Mouse (Mus musculus) erythroid progenitor cell, adult 5-6 weeks (primary cell): Measurements from ENCODE around the gene Adam11. TPM values are rescaled to one million over a fixed set of nuclear protein-coding genes. Genes with fewer than 3 reads are reported as not detected.
"Not testable (repeated sequence)": the region's sequence is repeated elsewhere in the genome, so short reads cannot be mapped to it uniquely, and the experiment has no call there.

ENCODE experiments used
- ATAC-seq: replicated peaks from 2 replicates; pipeline ENCODE4 v1.8.0; 2016; ENCODE audit warnings: moderate number of reproducible peaks, mild to moderate bottlenecking, moderate TSS enrichment, inconsistent platforms; ENCODE audit not compliant: poor library complexity, low FRiP score, severe bottlenecking
- total RNA-seq, 2 experiments: library from RNA; stranded (forward) in 1 of 2; stranded (reverse) in 1 of 2; fragments of 150-400 nt in 1 of 2; fragments of 186-747, 209-891 nt in 1 of 2; gene quantifications; 2 replicates each; pipeline versions ENCODE4 v1.2.3 to v1.2.4; 2015 to 2017; ENCODE audit warnings: low replicate concordance in 2 of 2

Gene Adam11
- total RNA-seq (2015; ENCODE audit: low replicate concordance): not detected in 2 replicates
- not detected in 2 replicates for total RNA-seq (2017; ENCODE audit: low replicate concordance)

- ATAC-seq: no peak
These were observed at the start of gene Adam11 for GRCm38 (mm10) chr11:102761309-102762210. Adam11 (plus strand) TSS chr11:102761439.

GRCm38 (mm10) chr11:102712411-102712810 lies 48.8 kb upstream of the Adam11 start:
- ATAC-seq: no peak

GRCm38 (mm10) chr11:102714578-102714977 lies 46.7 kb upstream of the Adam11 start:
- ATAC-seq: not testable (repeated sequence)

GRCm38 (mm10) chr11:102716135-102716534 lies 45.1 kb upstream of the Adam11 start:
- no peak for ATAC-seq

- ATAC-seq: no peak
These were observed 35.7 kb upstream of the Adam11 start for GRCm38 (mm10) chr11:102725574-102725973.

DNA sequence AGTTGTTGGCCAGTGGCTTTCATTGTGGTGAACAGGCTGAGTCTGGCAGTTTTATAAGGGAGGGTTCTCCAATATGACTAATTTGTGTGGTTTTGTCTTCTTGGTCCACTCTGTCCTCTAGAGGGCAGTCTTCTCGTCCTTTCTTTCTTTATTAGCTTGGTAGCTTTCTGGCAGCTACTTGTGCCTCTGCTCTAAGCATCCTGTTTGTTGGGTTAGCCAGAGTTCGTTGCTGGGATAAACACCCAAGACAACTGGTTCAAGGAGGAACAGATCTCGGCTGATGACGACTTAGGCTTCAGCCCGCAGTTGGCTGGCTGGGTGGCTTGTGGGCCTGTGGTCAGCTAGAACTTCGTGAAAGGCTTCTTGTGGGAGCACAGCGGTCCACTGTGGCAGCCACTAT lies 32.6 kb upstream of the Adam11 start:
- ATAC-seq: peak; percentile 49; the same call in 1 of the 2 replicates

DNA sequence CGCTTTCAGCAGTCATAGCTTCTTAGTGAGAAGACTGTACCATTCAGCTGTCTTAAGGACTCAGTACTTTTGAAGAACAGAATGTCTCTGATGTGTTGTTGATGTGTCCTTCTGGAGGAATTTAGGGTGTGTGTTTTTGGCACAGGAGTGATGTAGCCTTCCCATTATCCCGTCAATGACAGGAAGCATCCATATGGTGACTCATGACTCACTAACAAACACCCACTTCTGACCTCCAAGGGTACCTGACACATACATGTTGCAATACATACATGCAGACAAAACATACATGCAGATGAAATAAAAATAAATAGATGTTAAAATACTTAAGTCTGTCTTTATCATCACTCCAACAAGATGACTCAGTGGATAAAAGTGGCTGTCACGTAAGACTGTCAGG lies 31.4 kb upstream of the Adam11 start:
- no peak for ATAC-seq

- no peak for ATAC-seq
These were observed 29.9 kb upstream of the Adam11 start for GRCm38 (mm10) chr11:102731366-102731765.

GRCm38 (mm10) chr11:102733146-102733545 lies 28.1 kb upstream of the Adam11 start:
- no peak for ATAC-seq

GRCm38 (mm10) chr11:102734961-102735360 lies 26.3 kb upstream of the Adam11 start:
- no peak for ATAC-seq

GRCm38 (mm10) chr11:102738046-102738445 lies 23.2 kb upstream of the Adam11 start:
- ATAC-seq: no peak

DNA sequence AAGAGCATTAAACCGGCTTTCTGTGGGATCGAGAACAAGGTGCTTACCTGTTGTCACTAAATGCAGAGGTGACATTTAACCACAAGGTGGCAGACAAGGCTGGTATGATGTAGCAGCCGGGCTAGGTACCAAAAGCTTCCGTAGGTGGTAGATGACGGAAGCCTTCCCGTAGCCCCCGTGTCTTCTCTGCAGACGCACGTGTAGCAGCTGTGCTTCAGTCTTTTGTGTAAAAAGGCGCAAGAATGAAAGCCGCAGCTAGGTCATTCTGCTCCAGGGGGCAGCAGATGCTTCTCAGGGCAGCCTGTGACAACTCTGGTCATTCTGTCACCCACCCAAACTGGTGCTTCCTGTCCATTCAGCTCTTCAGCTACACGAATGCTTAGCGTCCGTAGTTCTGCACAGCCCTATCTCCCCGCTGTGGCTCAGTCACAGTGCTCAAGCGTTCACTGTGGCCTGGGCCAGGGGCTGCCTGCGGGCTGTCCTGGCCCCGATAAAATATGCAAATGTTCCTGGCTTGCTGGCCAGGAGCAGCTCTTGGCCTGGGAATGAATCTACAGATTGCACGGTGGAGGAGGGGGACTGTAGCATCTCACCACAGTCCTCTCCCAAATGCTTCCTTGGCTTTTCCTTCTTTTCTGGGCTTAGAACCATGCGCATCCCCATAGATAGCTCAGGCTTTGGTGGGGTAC lies 21.8 kb upstream of the Adam11 start:
- no peak for ATAC-seq

GRCm38 (mm10) chr11:102740634-102741033 lies 20.6 kb upstream of the Adam11 start:
- ATAC-seq: no peak

DNA sequence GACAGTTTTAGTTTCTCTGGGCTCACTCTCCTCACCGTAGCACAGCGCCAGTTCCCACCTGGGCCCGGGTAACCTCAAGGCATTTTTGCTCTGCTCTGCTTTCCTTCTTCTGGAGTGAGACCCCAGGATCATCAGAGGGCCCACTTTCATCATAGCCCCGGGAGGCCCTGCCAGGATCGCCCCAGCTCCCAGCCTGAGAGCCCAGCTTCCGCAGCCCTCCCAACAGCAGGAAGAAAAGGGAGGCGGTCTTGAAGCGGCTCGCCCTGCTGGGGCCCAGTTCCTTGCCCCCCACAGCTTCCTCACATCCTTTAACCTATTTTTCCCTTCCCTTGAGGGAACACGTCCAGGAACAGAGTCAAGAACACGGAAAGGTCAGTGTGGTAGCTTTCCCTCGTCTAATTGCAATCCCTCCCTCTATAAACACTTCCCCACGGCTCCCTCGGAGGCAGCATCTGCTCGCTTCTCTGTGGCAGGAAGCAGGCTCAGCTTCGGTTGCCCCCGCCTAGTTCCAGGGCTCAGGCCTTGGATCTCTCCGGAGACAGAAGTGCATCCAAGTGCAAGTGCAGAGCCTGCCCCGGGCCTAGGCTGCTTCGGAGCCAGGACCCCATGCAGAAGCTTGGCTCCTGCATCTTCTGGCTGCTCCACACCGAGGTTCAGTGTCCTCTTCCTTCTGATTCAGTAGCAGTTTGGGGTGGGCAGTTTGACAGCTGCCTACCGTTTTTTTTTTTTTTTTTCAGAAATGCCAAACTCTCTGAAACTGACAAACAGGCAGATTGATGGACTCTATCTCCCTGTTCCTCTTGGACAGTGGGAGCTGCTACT lies 19.9 kb upstream of the Adam11 start:
- ATAC-seq: no peak

DNA sequence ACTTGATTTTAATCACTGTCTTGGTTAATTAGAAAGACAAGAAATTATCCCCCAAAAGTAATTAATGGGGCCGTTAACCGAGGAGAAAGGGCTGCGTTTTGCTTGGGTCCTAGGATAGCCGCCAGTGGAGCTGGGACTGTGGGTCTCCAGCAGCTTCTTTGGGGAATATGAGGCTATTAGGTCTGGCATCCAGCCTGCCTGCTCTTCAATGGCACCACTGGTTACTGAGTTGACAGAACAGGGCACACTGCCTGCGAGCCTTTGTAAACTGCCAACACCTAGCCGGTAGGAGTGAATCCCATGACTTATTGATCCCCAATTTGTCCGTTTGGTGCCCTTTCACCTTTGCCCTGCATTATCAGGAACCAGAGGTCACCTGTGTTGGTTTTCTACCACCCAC lies 19.2 kb upstream of the Adam11 start:
- ATAC-seq: no peak

GRCm38 (mm10) chr11:102742843-102743242 lies 18.4 kb upstream of the Adam11 start:
- ATAC-seq: no peak

DNA sequence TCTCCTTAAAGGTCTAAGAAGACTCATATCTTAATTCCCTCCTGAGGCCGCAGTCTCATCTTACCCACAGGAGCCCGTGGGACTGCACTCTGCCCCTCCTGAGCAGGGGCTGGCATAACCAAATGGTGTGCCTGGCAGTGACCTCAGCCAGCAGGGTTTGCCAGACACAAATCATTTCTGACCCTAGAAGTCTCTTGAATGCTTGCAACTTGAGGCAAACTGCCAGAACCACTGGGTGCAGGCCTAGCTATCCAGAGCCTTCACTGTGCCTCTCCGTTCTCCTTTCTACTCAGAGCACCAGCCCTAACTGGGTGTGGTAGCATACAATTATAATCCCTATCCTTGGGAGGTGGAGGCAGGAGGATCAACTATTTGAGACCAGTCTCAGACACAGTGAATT lies 16.5 kb upstream of the Adam11 start:
- no peak for ATAC-seq

- ATAC-seq: no peak
These were observed 13.4 kb upstream of the Adam11 start for GRCm38 (mm10) chr11:102747866-102748265.

- no peak for ATAC-seq
These were observed 12.9 kb upstream of the Adam11 start for GRCm38 (mm10) chr11:102748381-102748780.

- no peak for ATAC-seq
These were observed 11.5 kb upstream of the Adam11 start for GRCm38 (mm10) chr11:102749712-102750111.
